Mouse (Mus musculus): ENCODE results near the gene Hmx1. TPM values are rescaled to one million over a fixed set of nuclear protein-coding genes. Genes with fewer than 3 reads are reported as not detected.

The Hmx1 gene
- polyA plus RNA-seq, 1 experiment from 2014 or later: not detected

DNA sequence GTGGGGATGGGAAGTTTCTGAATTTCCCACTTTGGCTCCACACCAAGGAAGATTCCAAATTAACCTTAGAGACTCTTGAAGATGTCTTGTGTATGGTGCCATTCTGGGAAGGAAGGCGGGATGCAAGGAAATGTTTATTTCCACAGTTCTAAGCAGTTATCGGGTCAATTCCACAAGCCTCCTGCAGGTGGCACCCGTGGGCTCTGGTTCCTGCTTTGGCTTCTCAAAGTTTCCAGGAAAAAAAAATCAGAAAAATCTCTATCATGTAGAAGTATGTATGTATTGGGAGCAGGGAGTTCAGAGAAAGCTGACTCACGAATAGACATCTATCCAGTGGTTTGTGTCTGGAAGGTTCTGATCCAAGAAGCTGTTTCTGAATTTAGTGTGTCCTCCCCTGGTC is 9.1 kb upstream of the Hmx1 start:
- no peak for ATAC-seq (ENCODE audit: insufficient number of reproducible peaks, insufficient read depth, low FRiP score, low read depth)
- Histone ChIP-seq H3K9ac (replicated peaks; ENCODE audit: low read depth, low read length) (no peak overlapping the region), H3K4me2 (replicated peaks; ENCODE audit: low read depth, low read length) (no peak overlapping the region), H3K4me1 (ENCODE audit: control insufficient read depth, insufficient read depth, low read length) (no peaks in the 10 kb centered on the region), H3K4me3 (ENCODE audit: low read depth, low read length) (no peak overlapping the region), H3K36me3 (ENCODE audit: control insufficient read depth, insufficient read depth, low read length) (no peaks in the 10 kb centered on the region), H3K9me3 (ENCODE audit: control insufficient read depth, low read depth, low read length) (no peaks in the 10 kb centered on the region), H3K27ac (ENCODE audit: low read length) (no peak overlapping the region), H3K27me3 (ENCODE audit: control insufficient read depth, insufficient read depth, low read length) (peaks cover 63% of the 10 kb centered on the region)
- WGBS: 2% methylated on average over 4 of the region's 4 CpGs

DNA sequence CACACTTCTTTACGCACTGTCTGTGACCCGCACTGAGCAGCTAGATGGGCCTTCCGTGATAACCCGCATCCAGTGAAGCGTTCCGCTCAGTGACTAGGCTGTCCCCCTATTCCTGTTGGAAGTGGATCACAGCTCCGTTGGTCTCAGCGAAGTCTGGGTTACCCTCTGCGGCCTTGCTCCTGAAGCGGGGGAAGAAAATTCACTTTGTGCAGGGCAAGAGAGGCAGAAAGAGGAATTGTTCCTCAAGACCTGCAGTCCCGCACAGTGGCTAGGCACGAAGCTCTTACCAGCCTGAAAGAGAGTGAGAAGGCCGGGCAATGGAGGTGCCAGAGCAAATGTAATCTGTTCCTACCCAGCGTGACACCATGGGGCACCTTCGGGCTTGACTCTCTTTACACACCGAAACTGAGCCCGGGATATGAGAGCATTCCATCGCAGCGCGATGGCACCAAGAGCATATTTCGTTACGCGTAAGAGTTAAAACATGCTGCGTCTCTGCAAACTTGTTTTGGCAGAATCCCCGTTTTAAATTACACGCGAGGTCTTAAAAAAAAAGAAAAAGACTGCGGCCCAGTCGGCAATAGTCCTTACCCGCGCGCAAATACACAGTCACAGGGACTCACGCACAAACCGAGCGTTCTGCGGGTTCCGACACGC is 946 bp upstream of the Hmx1 start:
- H3K9me3 ChIP-seq (ENCODE audit: control insufficient read depth, low read depth, low read length): no peaks in the 10 kb centered on the region
- no peak overlapping the region for H3K27ac ChIP-seq (ENCODE audit: low read length)
- peak overlapping the region; percentile 43 for H3K4me3 ChIP-seq (ENCODE audit: low read depth, low read length)
- H3K36me3 ChIP-seq (ENCODE audit: control insufficient read depth, insufficient read depth, low read length): no peaks in the 10 kb centered on the region
- H3K27me3 ChIP-seq (ENCODE audit: control insufficient read depth, insufficient read depth, low read length): peaks cover 94% of the 10 kb centered on the region
- peak overlapping the region; percentile 58 for H3K4me2 ChIP-seq (replicated peaks; ENCODE audit: low read depth, low read length)
- no peak for ATAC-seq (ENCODE audit: insufficient number of reproducible peaks, insufficient read depth, low FRiP score, low read depth)
- no peak overlapping the region for H3K9ac ChIP-seq (replicated peaks; ENCODE audit: low read depth, low read length)
- 0 out of 2 replicates have a peak, but pooled peaks cover 12% of the 10 kb centered on the region for H3K4me1 ChIP-seq (ENCODE audit: control insufficient read depth, insufficient read depth, low read length)
- 2% methylated on average over 38 of the region's 38 CpGs for WGBS

DNA sequence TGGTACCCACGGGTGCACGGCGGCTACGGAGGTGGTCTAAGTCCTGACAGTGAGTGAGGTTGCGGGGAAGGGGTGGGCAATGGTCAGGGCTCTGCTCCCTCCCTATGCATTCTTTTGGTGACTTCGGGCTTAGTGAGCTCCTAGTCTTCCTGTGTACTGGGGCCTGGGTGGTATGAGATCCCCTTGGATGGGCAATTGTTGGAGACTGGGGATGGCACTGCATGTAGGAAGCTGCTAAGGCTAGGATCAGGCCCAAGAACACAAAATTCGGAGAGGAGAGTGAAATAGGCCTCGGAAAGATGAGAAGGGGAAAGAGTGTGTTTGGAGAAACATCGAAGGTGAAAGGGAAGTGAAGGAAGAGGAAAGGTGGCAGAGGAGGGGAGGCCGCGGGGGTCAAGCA is 533 bp downstream of the Hmx1 start:
- 0 out of 2 replicates have a peak, but pooled peaks cover 12% of the 10 kb centered on the region for H3K4me1 ChIP-seq (ENCODE audit: control insufficient read depth, insufficient read depth, low read length)
- ATAC-seq (ENCODE audit: insufficient number of reproducible peaks, insufficient read depth, low FRiP score, low read depth): no peak
- peaks cover 95% of the 10 kb centered on the region for H3K27me3 ChIP-seq (ENCODE audit: control insufficient read depth, insufficient read depth, low read length)
- no peaks in the 10 kb centered on the region for H3K36me3 ChIP-seq (ENCODE audit: control insufficient read depth, insufficient read depth, low read length)
- WGBS: 6% methylated on average over 11 of the region's 11 CpGs
- H3K9me3 ChIP-seq (ENCODE audit: control insufficient read depth, low read depth, low read length): no peaks in the 10 kb centered on the region
- peak overlapping the region; percentile 58; the same call in 1 of the 2 replicates for H3K4me2 ChIP-seq (replicated peaks; ENCODE audit: low read depth, low read length)
- peak overlapping the region; percentile 43 for H3K4me3 ChIP-seq (ENCODE audit: low read depth, low read length)
- no peak overlapping the region for H3K9ac ChIP-seq (replicated peaks; ENCODE audit: low read depth, low read length)
- H3K27ac ChIP-seq (ENCODE audit: low read length): no peak overlapping the region

DNA sequence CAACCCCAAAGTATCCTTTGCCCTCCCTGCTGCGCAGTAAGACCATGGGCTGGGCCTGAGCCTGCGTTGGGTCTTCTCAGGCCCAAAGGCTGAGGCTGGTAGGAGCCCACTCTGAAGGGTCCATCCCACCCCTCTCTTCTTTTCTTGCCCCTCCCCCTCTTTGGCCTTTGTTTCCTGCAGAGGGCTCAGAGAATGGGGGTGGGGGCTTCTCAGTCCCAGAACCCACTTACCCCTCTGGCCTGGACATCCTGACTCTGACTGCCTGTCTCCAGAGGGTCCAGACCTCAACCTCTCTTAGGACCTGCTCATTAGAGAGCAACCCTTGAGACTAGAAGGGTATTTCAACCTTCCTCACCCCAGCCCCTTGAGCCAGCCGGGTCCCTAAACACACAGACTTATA is 1.0 kb downstream of the Hmx1 start:
- H3K27ac ChIP-seq (ENCODE audit: low read length): no peak overlapping the region
- H3K4me2 ChIP-seq (replicated peaks; ENCODE audit: low read depth, low read length): no peak overlapping the region
- H3K9ac ChIP-seq (replicated peaks; ENCODE audit: low read depth, low read length): no peak overlapping the region
- 22% methylated on average over 3 of the region's 3 CpGs for WGBS
- no peaks in the 10 kb centered on the region for H3K9me3 ChIP-seq (ENCODE audit: control insufficient read depth, low read depth, low read length)
- H3K36me3 ChIP-seq (ENCODE audit: control insufficient read depth, insufficient read depth, low read length): no peaks in the 10 kb centered on the region
- no peak for ATAC-seq (ENCODE audit: insufficient number of reproducible peaks, insufficient read depth, low FRiP score, low read depth)
- H3K4me1 ChIP-seq (ENCODE audit: control insufficient read depth, insufficient read depth, low read length): 0 out of 2 replicates have a peak, but pooled peaks cover 12% of the 10 kb centered on the region
- no peak overlapping the region for H3K4me3 ChIP-seq (ENCODE audit: low read depth, low read length)
- peaks cover 95% of the 10 kb centered on the region for H3K27me3 ChIP-seq (ENCODE audit: control insufficient read depth, insufficient read depth, low read length)

DNA sequence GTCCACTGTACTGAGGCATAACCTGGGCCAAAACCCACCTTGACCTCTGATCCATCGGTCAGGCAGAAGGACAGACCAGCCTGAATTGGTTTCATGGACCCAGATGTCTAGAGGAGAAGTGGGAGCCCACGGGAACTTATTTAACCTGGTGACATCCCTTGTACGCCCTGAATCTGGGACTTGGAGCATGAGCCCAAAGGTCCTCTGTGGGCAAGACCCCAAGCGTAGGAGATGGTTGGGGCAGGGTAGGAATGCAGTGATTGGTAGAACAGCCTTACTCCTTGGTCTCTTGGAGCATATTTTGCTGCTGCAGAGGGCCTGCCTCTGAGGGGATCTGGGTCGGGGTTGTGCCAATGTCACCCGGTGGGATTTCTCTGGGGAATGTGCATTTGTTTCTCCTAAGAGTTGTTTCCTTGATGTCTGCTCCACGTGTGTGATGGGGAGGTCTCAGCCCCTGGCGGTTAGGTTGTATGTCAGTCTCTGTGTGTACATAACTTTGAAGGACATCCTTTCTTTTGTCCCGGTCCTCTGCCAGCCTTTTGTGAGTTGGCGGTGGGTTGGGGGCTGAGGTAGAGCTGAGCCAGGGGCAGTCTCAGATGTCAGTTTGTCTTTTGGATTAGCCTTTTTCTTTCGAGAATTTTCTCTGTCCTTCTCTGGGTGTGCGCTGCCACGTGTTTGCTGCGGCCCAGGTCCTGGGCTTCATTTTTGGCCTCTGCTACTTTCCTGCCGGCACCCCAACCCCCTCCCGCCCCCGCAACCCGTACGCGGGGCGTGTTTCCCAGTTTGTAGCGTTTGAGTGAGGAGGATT is 2.1 kb downstream of the Hmx1 start:
- Histone ChIP-seq H3K27ac (ENCODE audit: low read length) (no peak overlapping the region), H3K4me2 (replicated peaks; ENCODE audit: low read depth, low read length) (peak overlapping the region; percentile 40; the same call in 1 of the 2 replicates), H3K9me3 (ENCODE audit: control insufficient read depth, low read depth, low read length) (no peaks in the 10 kb centered on the region), H3K4me3 (ENCODE audit: low read depth, low read length) (0 out of 2 replicates have a peak overlapping the region, but pooled peaks have one; percentile 21), H3K9ac (replicated peaks; ENCODE audit: low read depth, low read length) (no peak overlapping the region), H3K4me1 (ENCODE audit: control insufficient read depth, insufficient read depth, low read length) (0 out of 2 replicates have a peak, but pooled peaks cover 12% of the 10 kb centered on the region), H3K36me3 (ENCODE audit: control insufficient read depth, insufficient read depth, low read length) (no peaks in the 10 kb centered on the region), H3K27me3 (ENCODE audit: control insufficient read depth, insufficient read depth, low read length) (peaks cover 98% of the 10 kb centered on the region)
- no peak for ATAC-seq (ENCODE audit: insufficient number of reproducible peaks, insufficient read depth, low FRiP score, low read depth)
- 4% methylated on average over 22 of the region's 22 CpGs for WGBS

DNA sequence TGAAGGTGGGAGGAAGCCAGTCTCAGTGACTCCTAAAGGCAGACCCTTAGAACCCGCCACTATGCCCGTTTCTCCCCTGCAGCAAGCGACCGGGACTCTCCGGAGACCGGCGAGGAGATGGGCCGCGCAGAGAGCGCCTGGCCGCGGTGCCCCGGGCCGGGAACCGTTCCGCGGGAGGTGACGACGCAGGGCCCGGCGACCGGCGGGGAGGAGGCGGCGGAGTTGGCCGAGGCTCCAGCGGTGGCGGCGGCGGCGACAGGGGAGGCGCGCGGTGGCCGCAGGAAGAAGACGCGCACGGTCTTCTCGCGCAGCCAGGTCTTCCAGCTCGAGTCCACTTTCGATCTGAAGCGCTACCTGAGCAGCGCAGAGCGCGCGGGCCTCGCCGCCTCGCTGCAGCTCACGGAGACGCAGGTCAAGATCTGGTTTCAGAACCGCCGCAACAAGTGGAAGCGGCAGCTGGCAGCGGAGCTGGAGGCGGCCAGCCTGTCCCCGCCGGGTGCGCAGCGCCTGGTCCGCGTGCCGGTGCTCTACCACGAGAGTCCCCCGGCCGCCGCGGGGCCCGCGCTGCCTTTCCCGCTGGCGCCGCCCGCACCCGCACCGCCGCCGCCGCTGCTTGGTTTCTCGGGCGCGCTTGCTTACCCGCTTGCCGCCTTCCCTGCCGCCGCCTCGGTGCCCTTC is 2.9 kb downstream of the Hmx1 start:
- Histone ChIP-seq H3K4me3 (ENCODE audit: low read depth, low read length) (peak overlapping the region; percentile 21), H3K4me1 (ENCODE audit: control insufficient read depth, insufficient read depth, low read length) (0 out of 2 replicates have a peak, but pooled peaks cover 12% of the 10 kb centered on the region), H3K27me3 (ENCODE audit: control insufficient read depth, insufficient read depth, low read length) (peaks cover 92% of the 10 kb centered on the region), H3K36me3 (ENCODE audit: control insufficient read depth, insufficient read depth, low read length) (no peaks in the 10 kb centered on the region), H3K9ac (replicated peaks; ENCODE audit: low read depth, low read length) (no peak overlapping the region), H3K9me3 (ENCODE audit: control insufficient read depth, low read depth, low read length) (no peaks in the 10 kb centered on the region), H3K4me2 (replicated peaks; ENCODE audit: low read depth, low read length) (peak overlapping the region; percentile 40), H3K27ac (ENCODE audit: low read length) (no peak overlapping the region)
- no peak for ATAC-seq (ENCODE audit: insufficient number of reproducible peaks, insufficient read depth, low FRiP score, low read depth)
- WGBS: under 1% methylated on average over 77 of the region's 88 CpGs

DNA sequence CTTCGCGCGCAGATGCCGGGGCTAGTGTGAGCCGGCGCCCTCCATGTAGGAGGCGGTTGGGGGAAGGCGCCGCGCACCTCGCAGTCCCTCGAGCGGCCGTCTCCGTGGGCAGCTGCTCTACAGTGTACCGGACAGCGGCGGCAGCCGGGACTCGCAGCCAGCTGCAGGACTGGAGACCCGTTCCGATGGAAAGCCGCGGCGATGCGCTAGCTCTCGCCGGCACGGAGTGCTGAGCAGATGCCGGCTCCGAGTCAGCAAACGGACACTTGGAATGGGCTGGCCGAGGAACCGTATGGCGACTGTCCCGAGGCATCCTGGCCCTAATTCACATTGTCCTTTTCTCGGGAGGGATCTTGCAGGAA is 3.4 kb downstream of the Hmx1 start:
- H3K9me3 ChIP-seq (ENCODE audit: control insufficient read depth, low read depth, low read length): no peaks in the 10 kb centered on the region
- WGBS: under 1% methylated on average over 37 of the region's 37 CpGs
- H3K27me3 ChIP-seq (ENCODE audit: control insufficient read depth, insufficient read depth, low read length): peaks cover 91% of the 10 kb centered on the region
- no peak for ATAC-seq (ENCODE audit: insufficient number of reproducible peaks, insufficient read depth, low FRiP score, low read depth)
- 0 out of 2 replicates have a peak, but pooled peaks cover 12% of the 10 kb centered on the region for H3K4me1 ChIP-seq (ENCODE audit: control insufficient read depth, insufficient read depth, low read length)
- H3K36me3 ChIP-seq (ENCODE audit: control insufficient read depth, insufficient read depth, low read length): no peaks in the 10 kb centered on the region
- H3K4me3 ChIP-seq (ENCODE audit: low read depth, low read length): peak overlapping the region; percentile 21; the same call in 1 of the 2 replicates
- peak overlapping the region; percentile 40 for H3K4me2 ChIP-seq (replicated peaks; ENCODE audit: low read depth, low read length)
- H3K9ac ChIP-seq (replicated peaks; ENCODE audit: low read depth, low read length): no peak overlapping the region
- H3K27ac ChIP-seq (ENCODE audit: low read length): no peak overlapping the region
